Mouse (Mus musculus): Measurements from ENCODE around the gene Garem2.

Gene Garem2

DNA sequence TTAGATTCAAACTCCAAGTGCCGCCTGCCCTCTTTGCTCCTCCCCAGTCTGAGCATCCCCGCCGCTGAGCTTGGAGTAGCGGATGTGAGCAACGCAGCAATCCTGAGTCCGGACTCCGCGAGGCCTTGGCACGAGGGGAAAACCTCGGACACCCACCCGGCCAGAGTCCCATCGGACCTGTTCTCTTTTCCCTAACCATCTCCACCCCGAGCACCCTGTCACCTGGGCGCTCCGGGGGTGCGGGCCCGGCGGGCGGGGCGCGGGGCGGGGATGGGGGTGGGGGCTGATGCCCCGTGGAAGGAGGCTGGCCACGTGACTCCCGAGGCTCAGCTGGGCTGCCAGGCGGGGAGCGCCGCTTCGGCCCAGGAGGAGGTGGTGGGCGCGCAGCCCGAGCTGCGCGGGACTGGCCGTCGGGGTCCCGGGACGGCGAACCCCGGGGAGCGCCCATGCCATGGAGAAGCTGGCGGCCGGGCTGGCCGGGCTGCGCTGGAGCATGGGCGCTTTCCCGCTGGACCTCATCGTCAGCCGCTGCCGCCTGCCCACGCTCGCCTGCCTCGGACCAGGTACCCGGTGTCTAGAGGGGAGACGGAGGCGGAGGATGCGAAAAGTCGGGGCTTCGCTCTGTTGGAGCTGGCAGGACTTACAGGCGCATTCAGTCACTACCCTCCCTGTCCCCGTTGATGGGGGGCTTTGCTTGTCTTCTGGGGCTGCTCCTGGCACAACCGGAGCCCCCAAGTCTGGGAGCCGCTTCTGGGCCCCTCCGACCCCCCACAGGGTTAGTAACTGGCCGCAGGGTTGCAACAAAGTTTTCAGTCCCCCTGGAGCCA, at the start of gene Garem2:
Garem2 (plus strand) TSS at position 321 of the 827 bp plus-strand sequence.
- WGBS, result under 1% methylated on average over 61 of the region's 65 CpGs

- 73% methylated on average over 6 of the region's 6 CpGs for WGBS
Observed at GRCm38 (mm10) chr5:30058216-30058731, 46.7 kb upstream of the Garem2 start.

GRCm38 (mm10) chr5:30059607-30060006, 45.4 kb upstream of the Garem2 start:
- WGBS, result 69% methylated on average over 5 of the region's 5 CpGs

DNA sequence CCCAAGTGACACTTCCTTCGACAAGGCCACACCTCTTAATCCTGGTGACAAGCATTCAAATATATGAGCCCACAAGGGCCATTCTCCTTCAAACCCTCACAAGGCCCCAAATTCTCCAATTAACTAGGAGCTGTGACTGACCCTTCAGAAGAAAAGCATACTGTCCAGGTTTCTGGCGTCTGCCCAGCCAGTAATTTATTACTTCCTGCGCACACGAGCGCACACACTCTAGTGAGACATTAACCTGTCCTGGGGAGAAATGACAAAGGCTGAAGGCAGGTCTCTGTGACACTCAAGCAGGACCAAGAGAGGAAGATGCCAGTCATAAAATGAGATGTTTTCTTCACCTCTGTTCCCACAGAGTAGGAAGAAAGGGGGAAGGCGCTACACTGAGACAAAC, 37.2 kb upstream of the Garem2 start:
- WGBS, result 76% methylated on average over 6 of the region's 6 CpGs

- WGBS, result 76% methylated on average over 6 of the region's 6 CpGs
Observed at GRCm38 (mm10) chr5:30071677-30072076, 33.3 kb upstream of the Garem2 start.

DNA sequence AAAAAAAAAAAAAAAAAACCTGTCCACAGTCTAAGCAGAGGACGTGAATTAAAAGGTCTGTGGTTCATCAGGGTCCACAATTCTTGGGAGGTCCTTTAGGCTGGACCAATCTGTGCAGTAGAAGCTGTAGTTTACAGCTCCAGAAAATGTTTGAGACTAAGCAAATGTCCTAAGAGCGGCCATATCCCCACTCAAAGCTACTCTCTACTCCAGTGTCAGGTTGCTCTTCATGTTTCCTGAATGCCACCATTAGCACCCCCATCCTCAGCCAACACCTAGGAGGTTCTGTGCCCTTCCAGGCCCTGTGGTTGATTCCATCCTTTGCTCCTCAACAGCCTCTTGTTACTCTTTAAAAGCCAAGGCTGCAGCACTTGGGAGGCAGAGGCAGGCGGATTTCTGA, 32.6 kb upstream of the Garem2 start:
- 73% methylated on average over 3 of the region's 3 CpGs for WGBS

GRCm38 (mm10) chr5:30072825-30073821, 31.8 kb upstream of the Garem2 start, which contains the start of gene Tyms:
Gene Tyms (minus strand): TSS chr5:30073617.
- WGBS, result 4% methylated on average over 45 of the region's 45 CpGs

GRCm38 (mm10) chr5:30092701-30093100, 12.3 kb upstream of the Garem2 start:
- WGBS, result 74% methylated on average over 13 of the region's 13 CpGs

- WGBS, result 66% methylated on average over 2 of the region's 2 CpGs
Observed at GRCm38 (mm10) chr5:30094399-30094798, 10.6 kb upstream of the Garem2 start.

DNA sequence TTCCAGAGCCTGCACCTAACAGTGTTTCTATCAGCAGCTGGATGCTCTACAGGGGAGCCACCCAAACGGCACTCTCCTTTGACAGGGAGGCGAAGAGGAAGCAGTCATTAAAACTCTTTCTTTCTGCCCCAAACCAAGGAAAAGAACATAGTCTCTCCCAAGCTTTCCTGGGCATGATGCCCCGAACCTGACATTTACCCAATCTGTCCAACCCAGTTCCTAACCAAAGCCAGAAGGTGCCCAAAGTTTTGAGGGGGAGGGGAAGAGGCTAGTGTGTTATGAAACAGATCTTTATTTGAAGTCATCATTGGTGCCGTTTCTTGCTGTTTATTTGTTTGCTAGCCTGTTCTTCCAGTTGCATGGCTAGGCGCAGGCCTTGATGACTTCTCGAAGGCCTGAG, 9.2 kb upstream of the Garem2 start:
- WGBS, result 65% methylated on average over 6 of the region's 6 CpGs

GRCm38 (mm10) chr5:30098260-30098659, 6.7 kb upstream of the Garem2 start:
- WGBS, result 93% methylated on average over 1 of the region's 1 CpGs

- 89% methylated on average over 3 of the region's 3 CpGs for WGBS
Observed at GRCm38 (mm10) chr5:30103340-30103739, 1.6 kb upstream of the Garem2 start.

DNA sequence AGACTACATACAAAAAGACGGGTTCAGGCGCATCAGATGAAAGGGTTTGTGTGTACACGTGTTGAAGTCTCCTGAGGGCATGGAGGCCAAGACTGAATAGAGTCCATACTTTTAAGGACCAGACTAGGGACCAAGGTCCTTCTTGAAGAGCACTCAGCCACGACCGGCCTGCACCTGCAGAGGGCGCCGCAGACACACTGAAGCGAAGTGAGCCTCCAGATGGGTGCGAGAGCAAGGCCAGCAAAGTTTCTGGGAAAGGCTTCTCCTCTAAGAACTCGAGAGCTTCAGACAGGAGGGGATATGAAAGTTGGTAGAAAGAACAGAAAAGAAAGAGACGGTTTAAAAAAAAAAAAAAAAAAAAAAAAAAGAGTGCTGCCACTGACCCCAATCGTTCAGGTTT, 622 bp upstream of the Garem2 start:
- WGBS, result 9% methylated on average over 12 of the region's 12 CpGs

GRCm38 (mm10) chr5:30105668-30106300, 823 bp downstream of the Garem2 start, which contains the start of gene 3110082J24Rik:
Gene 3110082J24Rik (minus strand): TSS chr5:30106086.
- WGBS, result 5% methylated on average over 29 of the region's 29 CpGs

DNA sequence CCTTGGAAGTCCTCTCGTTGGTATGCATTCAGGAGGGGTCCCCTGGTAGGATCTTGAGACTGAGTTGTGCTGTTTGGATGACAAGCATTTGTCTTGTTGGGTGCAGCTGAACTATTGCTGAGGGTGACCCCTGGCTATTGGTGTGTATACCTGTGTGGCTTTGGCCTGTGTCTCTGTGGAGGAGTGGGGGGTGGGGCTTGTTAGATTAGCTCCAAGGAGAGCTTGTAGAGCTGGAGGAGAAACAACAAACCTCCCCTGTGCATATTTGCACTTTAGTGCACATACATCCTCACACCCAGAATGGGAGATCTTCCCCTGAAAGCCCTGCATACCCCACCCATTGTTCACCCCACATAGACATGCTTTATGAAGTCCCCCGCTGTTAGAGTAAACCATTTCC, 1.8 kb downstream of the Garem2 start:
- WGBS, result 51% methylated on average over 2 of the region's 2 CpGs

DNA sequence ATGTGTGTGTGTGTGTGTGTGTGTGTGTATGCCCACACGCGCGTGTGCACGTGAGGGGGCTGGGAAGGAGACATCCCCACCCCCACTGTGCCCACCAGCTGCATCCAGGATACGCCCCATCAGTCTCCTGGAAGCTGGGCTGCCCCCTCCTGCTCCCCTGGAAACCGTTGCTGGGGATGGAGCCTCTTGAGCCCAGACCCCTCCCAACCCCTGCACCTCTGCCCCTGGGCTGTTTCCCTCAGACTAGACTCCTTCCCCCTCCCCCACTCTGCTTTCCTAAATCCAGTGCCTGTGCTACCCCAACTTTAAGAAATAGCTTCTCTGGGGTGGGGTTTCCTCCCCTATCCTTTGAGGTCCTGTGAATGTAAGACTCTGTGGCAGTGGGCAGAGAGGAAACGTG, 2.2 kb downstream of the Garem2 start:
- 31% methylated on average over 7 of the region's 7 CpGs for WGBS

DNA sequence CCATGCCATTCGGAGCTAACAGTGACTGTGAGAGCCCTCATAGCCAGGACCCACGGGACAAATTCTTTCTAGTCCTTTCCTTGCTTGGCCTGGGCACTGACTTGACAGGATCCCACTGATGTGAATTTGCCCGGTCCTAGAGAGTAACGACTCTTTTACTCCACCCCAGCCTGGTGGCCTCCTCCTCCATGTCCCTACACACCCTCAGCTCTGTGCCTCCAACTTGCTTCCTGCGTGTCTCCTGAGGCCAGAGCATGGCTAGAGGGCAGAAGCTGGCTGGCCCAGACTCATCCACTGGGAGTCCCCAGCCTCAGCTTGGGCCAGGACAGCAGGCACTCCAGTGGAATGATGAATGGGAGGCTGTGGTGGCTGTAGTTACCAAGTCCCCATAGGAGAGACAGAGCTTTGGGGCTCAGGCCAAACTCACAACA, 2.7 kb downstream of the Garem2 start:
- WGBS, result 42% methylated on average over 5 of the region's 5 CpGs

- 89% methylated on average over 6 of the region's 6 CpGs for WGBS
Observed at GRCm38 (mm10) chr5:30108233-30108632, 3.3 kb downstream of the Garem2 start.

- WGBS, result 81% methylated on average over 2 of the region's 2 CpGs
Observed at GRCm38 (mm10) chr5:30109899-30110298, 4.9 kb downstream of the Garem2 start.

DNA sequence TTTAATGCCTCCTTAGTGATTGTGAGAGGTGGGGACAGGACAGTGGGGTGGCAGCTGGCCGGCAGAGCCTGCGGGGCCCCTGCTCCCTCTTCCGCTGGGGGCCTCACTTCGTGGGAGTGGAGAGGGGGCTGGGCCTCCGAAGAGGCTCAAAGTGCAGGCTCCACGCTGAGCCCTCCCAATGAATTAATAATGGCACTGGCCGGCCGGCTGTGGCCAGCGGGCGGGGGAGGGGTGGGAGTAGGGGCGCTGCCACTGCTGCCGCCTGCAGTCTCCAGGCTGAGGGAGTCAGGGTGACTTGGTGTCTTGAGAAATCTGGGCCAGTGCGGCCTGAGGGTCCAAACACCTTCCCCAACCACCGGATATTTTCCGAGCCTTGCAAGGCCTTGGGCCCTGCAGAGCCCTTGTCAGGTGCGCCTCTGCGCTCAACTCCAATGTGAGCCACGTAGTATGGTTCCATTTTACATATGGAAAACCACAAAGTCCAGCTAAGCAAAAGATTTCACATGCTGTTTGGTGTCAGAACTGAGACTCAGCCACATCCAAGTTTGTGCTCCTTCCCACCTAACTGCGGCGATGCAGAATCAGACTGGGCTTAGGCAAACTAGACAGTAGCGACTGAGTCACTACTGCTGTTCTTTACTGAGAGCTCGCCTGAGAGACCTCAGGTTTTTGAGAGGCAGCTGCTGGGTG, 5.6 kb downstream of the Garem2 start:
- WGBS, result 53% methylated on average over 22 of the region's 22 CpGs

GRCm38 (mm10) chr5:30111126-30111525, 6.2 kb downstream of the Garem2 start:
- 26% methylated on average over 18 of the region's 18 CpGs for WGBS

Data from cerebral cortex, adult 2 months (tissue).